Mouse (Mus musculus) kidney, embryonic 16.5 days (tissue): ENCODE measurements around the gene Helz. TPM values are rescaled to one million over a fixed set of nuclear protein-coding genes. Genes with fewer than 3 reads are reported as not detected.
"Not testable (repeated sequence)": the region's sequence is repeated elsewhere in the genome, so short reads cannot be mapped to it uniquely, and the experiment has no call there.

Experiments used
- ATAC-seq: fragments of 200-750 bp; cut with Nextera tagmentation; 2 replicates; pipeline ENCODE4 v1.8.0; 2017; ENCODE audit warnings: moderate TSS enrichment; ENCODE audit not compliant: low FRiP score, low TSS enrichment
- H3K27ac ChIP-seq: fragments of 300-500 bp; sonication (generic); 2 replicates; pipeline ENCODE4 v1.5.1; 2014; ENCODE audit warnings: low read length
- H3K27me3 ChIP-seq: fragments of 300-500 bp; sonication (generic); 2 replicates; pipeline ENCODE4 v1.6.1; 2014; ENCODE audit warnings: low read length, control low read depth, mixed read lengths; ENCODE audit not compliant: insufficient read depth
- H3K36me3 ChIP-seq: fragments of 300-500 bp; sonication (generic); 2 replicates; pipeline ENCODE4 v1.6.1; 2014; ENCODE audit warnings: low read length, control low read depth, mixed read lengths; ENCODE audit not compliant: insufficient read depth
- H3K4me1 ChIP-seq: fragments of 300-500 bp; sonication (generic); 2 replicates; pipeline ENCODE4 v1.6.1; 2014; ENCODE audit warnings: low read length, control low read depth, mixed read lengths; ENCODE audit not compliant: insufficient read depth
- H3K4me2 ChIP-seq: fragments of 300-500 bp; sonication (generic); replicated peaks from 2 replicates; pipeline ENCODE4 v1.6.1; 2014; ENCODE audit warnings: low read depth, low read length
- H3K4me3 ChIP-seq: fragments of 300-500 bp; sonication (generic); 2 replicates; pipeline ENCODE4 v1.5.1; 2014; ENCODE audit warnings: mild to moderate bottlenecking, low read length
- H3K9ac ChIP-seq: fragments of 300-500 bp; sonication (generic); replicated peaks from 2 replicates; pipeline ENCODE4 v1.6.1; 2014; ENCODE audit warnings: low read length
- H3K9me3 ChIP-seq: fragments of 300-500 bp; sonication (generic); 2 replicates; pipeline ENCODE4 v1.6.1; 2016; ENCODE audit warnings: low read length, control low read depth
- WGBS: fragments of 180-500 bp; shearing (Covaris S2); extraction: QIAGEN DNeasy Blood & Tissue Kit; methylation state at CpG from one replicate; pipeline ENCODE4 v1.1.7; 2014; 5-methylcytosine and 5-hydroxymethylcytosine counted together
- polyA plus RNA-seq: library from polyadenylated mRNA; unstranded; fragments of >200 nt; fragmentation: Nextera tagmentation; extraction: Ambion mirVana; gene quantifications from 2 replicates; pipeline ENCODE4 v1.2.1, GENCODE M21; 2015

Helz gene
- polyA plus RNA-seq, 1 experiment from 2014 or later, result 20.1 TPM

DNA sequence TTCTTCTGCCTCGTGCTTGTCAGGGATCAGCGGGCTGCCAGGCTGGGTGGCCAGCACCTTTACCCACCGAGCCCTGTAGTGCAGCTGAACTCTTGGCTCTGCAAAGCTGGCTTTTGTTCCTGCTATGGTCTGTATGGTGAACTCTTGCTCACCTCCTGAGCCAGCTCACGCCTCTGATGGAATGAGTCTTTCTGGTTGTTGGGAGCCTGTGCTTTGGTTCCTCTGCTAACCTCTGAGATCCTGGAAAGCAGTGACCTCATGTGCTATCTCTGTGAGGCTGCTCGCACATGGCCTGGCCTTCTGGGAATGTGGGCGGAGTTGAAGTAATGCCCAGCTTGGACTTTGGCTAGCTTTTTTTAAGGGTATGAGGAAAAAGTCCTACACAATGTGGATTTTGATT is 26.1 kb downstream of the Helz start:
- no peaks in the 10 kb centered on the region for H3K27me3 ChIP-seq
- WGBS, result 36% methylated on average over 6 of the region's 6 CpGs
- ATAC-seq, result peak; percentile 47
- H3K27ac ChIP-seq, result peak overlapping the region; percentile 88
- H3K4me3 ChIP-seq, result no peak overlapping the region
- no peak overlapping the region for H3K4me2 ChIP-seq
- no peaks in the 10 kb centered on the region for H3K9me3 ChIP-seq
- peaks cover 57% of the 10 kb centered on the region for H3K4me1 ChIP-seq
- peak overlapping the region; percentile 41; the same call in 1 of the 2 replicates for H3K9ac ChIP-seq
- peaks cover 24% of the 10 kb centered on the region for H3K36me3 ChIP-seq

GRCm38 (mm10) chr11:107574811-107575705 is 27.3 kb downstream of the Helz start:
- H3K27me3 ChIP-seq, result no peaks in the 10 kb centered on the region
- no peak overlapping the region for H3K4me3 ChIP-seq
- ATAC-seq, result no peak
- peak overlapping the region; percentile 66 for H3K27ac ChIP-seq
- no peak overlapping the region for H3K9ac ChIP-seq
- no peak overlapping the region for H3K4me2 ChIP-seq
- H3K4me1 ChIP-seq, result peaks cover 57% of the 10 kb centered on the region
- H3K36me3 ChIP-seq, result peaks cover 21% of the 10 kb centered on the region
- 91% methylated on average over 20 of the region's 20 CpGs for WGBS
- H3K9me3 ChIP-seq, result no peaks in the 10 kb centered on the region

- Histone ChIP-seq H3K36me3 (peaks cover 28% of the 10 kb centered on the region), H3K4me2 (no peak overlapping the region)
- 52% methylated on average over 7 of the region's 7 CpGs for WGBS
Measured at GRCm38 (mm10) chr11:107576186-107576585, 28.5 kb downstream of the Helz start.

DNA sequence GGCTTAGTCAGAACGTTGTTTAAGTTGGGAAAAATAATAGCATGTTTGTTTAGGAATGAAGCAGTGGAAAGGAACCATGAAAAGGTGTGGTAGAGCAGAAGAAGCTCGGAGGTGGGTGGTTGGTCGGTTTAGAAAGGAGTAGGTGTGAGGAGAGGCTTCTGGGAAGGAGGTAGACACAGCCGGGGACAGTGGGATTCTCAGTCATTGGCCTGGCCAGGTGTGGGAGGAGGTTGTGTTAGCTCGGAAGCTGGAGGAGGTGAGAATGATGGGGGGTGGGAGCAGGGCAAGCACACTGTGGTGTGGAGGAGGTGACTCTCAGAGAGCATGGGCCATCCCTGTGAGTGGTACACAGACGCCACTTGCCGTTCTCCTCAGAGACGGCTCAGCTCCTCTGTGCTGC is 29.7 kb downstream of the Helz start:
- H3K4me3 ChIP-seq, result no peak overlapping the region
- peaks cover 31% of the 10 kb centered on the region for H3K36me3 ChIP-seq
- no peak overlapping the region for H3K4me2 ChIP-seq
- H3K27me3 ChIP-seq, result no peaks in the 10 kb centered on the region
- no peaks in the 10 kb centered on the region for H3K9me3 ChIP-seq
- H3K9ac ChIP-seq, result no peak overlapping the region
- ATAC-seq, result no peak
- H3K4me1 ChIP-seq, result peaks cover 51% of the 10 kb centered on the region
- peak overlapping the region; percentile 51 for H3K27ac ChIP-seq
- WGBS, result 55% methylated on average over 8 of the region's 8 CpGs

More at GRCm38 (mm10) chr11:107576186-107576585, 28.5 kb downstream of the Helz start:
- H3K4me3 ChIP-seq, result no peak overlapping the region
- ATAC-seq, result peak; percentile 47; the same call in 1 of the 2 replicates
- H3K27ac ChIP-seq, result peak overlapping the region; percentile 48
- H3K4me1 ChIP-seq, result peaks cover 57% of the 10 kb centered on the region
- no peak overlapping the region for H3K9ac ChIP-seq
- no peaks in the 10 kb centered on the region for H3K27me3 ChIP-seq
- no peaks in the 10 kb centered on the region for H3K9me3 ChIP-seq

GRCm38 (mm10) chr11:107578226-107578625 is 30.5 kb downstream of the Helz start:
- Histone ChIP-seq H3K4me2 (no peak overlapping the region), H3K4me1 (peaks cover 43% of the 10 kb centered on the region), H3K4me3 (no peak overlapping the region), H3K27me3 (no peaks in the 10 kb centered on the region), H3K36me3 (peaks cover 32% of the 10 kb centered on the region), H3K9me3 (no peaks in the 10 kb centered on the region), H3K9ac (no peak overlapping the region), H3K27ac (peak overlapping the region; percentile 64; the same call in 1 of the 2 replicates)
- no peak for ATAC-seq
- WGBS, result 47% methylated on average over 7 of the region's 7 CpGs

- no peaks in the 10 kb centered on the region for H3K27me3 ChIP-seq
- 97% methylated on average over 4 of the region's 4 CpGs for WGBS
- no peaks in the 10 kb centered on the region for H3K9me3 ChIP-seq
- no peak for ATAC-seq
- peaks cover 32% of the 10 kb centered on the region for H3K4me1 ChIP-seq
- H3K4me3 ChIP-seq, result no peak overlapping the region
- H3K27ac ChIP-seq, result no peak overlapping the region
- H3K4me2 ChIP-seq, result no peak overlapping the region
- H3K36me3 ChIP-seq, result peaks cover 24% of the 10 kb centered on the region
- no peak overlapping the region for H3K9ac ChIP-seq
Measured at GRCm38 (mm10) chr11:107580786-107581185, 33.1 kb downstream of the Helz start.

DNA sequence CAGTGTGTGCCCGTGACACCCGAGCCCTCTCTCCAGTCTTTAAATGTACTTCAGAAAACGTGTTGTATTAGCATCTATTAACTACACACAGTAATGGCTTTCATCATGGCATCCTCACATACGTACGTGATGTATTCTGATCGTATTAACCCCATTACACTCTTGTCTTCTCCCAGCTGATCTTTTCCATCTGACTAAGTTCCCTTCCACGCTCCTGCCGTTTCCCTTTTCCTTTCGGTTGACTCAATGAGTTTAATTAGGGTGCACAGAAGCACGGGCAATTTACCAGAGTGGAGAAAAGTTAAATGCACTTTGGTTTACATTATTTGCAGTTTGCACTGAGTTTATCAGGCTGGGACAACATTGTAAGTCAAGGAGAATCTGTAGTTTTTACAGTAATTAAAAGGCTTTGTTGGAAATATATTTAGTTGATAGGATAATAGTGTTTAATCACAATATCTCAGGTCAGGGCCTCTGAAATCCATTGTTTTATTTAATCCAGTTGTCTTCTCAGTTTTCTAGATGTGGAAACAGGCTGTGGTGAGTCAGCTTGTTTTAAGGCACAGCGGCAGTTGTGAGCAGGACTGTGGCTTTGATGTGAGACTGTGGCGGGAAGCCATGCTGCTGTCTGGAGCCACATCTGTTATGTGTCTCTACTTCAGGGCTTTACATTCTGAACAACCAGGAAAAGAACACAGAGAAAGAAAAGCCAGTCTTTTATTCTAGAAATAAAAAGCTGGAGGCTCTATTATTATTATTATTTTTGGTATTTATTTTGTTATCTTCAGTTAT is 37.1 kb downstream of the Helz start:
- no peak overlapping the region for H3K9ac ChIP-seq
- H3K36me3 ChIP-seq, result peaks cover 15% of the 10 kb centered on the region; the same call in 1 of the 2 replicates
- no peak overlapping the region for H3K4me3 ChIP-seq
- no peak for ATAC-seq
- no peaks in the 10 kb centered on the region for H3K27me3 ChIP-seq
- H3K4me1 ChIP-seq, result peaks cover 14% of the 10 kb centered on the region; the same call in 1 of the 2 replicates
- WGBS, result 44% methylated on average over 12 of the region's 12 CpGs
- no peaks in the 10 kb centered on the region for H3K9me3 ChIP-seq
- H3K27ac ChIP-seq, result peak overlapping the region; percentile 32; the same call in 1 of the 2 replicates
- H3K4me2 ChIP-seq, result no peak overlapping the region

- H3K9me3 ChIP-seq, H3K27ac ChIP-seq, H3K4me2 ChIP-seq, H3K9ac ChIP-seq, ATAC-seq, H3K4me3 ChIP-seq, H3K27me3 ChIP-seq, H3K36me3 ChIP-seq: not testable (repeated sequence)
- peaks cover 14% of the 10 kb centered on the region; the same call in 1 of the 2 replicates for H3K4me1 ChIP-seq
- 89% methylated on average over 5 of the region's 5 CpGs for WGBS
Measured at GRCm38 (mm10) chr11:107586129-107586528, 38.4 kb downstream of the Helz start.

GRCm38 (mm10) chr11:107587141-107587540 is 39.4 kb downstream of the Helz start:
- Histone ChIP-seq H3K36me3 (0 out of 2 replicates have a peak, but pooled peaks cover 4% of the 10 kb centered on the region), H3K27ac (no peak overlapping the region), H3K9ac (no peak overlapping the region), H3K27me3 (no peaks in the 10 kb centered on the region), H3K4me2 (no peak overlapping the region), H3K9me3 (no peaks in the 10 kb centered on the region), H3K4me3 (no peak overlapping the region), H3K4me1 (peaks cover 14% of the 10 kb centered on the region; the same call in 1 of the 2 replicates)
- WGBS, result 71% methylated on average over 7 of the region's 7 CpGs
- ATAC-seq, result no peak
